In genomic region chr1:82038171-82038570, GRCm38 (mm10) we compare ENCODE assay signal across 13 mouse cellular contexts.
"Had no signal": no experiment of that assay in that cellular context is flagged by ENCODE, and none has a peak within 500 bp of the region (broad histone marks: within the 10 kb centered on the region; RNA-seq: fewer than 3 reads in every experiment).

No protein-coding gene starts in this region.

- DNase-seq: gastrocnemius, postnatal 14 days; gastrocnemius, postnatal 36 days; heart, adult 11 months; heart, adult 2 months; heart, postnatal 14 days; heart, postnatal 36 days; kidney, adult 11 months; kidney, adult 2 months; kidney, adult 9 months; kidney, postnatal 14 days; kidney, postnatal 36 days; layer of hippocampus, adult 9-11 months; layer of hippocampus, postnatal 36 days had no signal
